Mouse (Mus musculus): ENCODE results near the gene Car5a. TPM values are rescaled to one million over a fixed set of nuclear protein-coding genes. Genes with fewer than 3 reads are reported as not detected.

Car5a gene
- total RNA-seq (2014; rRNA removed) (90.5 and 92.0 TPM in 2 replicates), polyA plus RNA-seq (2012; rRNA removed) (203 and 352 TPM in 2 replicates)

DNA sequence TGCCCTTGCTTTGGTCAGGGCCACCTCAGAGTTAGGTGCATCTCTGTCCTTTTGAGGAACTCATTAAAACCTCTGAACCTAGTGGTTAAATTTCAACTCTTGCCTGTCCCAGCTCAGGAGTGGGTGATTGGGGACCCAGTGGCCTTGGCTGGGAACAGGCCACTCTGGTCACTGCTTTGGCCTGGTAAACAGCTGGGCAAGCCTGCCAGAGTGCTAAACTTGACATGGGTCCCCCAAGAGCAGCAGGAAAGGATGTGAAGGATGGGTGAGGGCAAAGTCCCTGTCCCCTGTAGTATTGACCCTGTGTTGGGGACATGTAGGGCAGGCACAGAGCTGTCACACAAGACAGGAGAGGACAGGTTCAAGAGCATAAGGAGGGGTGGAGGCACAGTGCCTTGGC is at the start of gene Car5a:
TSS of gene Car5a (minus strand) at position 74 of the 400 bp plus-strand sequence.
- Histone ChIP-seq H3K4me1 (ENCODE audit: control insufficient read depth, insufficient read depth, low read length) (peaks cover 23% of the 10 kb centered on the region), H3K9ac (ENCODE audit: low read depth, low read length) (peak within 1 kb of the TSS; percentile 90), H3K36me3 (ENCODE audit: control insufficient read depth, insufficient read depth, low read length) (peaks cover 4% of the 10 kb centered on the region; the same call in 1 of the 2 replicates), H3K27me3 (ENCODE audit: control insufficient read depth, insufficient read depth, low read length) (no peaks in the 10 kb centered on the region), H3K4me3 (ENCODE audit: insufficient read depth, low read depth, low read length) (peak within 1 kb of the TSS; percentile 91), H3K79me2 (ENCODE audit: control insufficient read depth, insufficient read depth, low read length) (peaks cover 17% of the 10 kb centered on the region), H3K27ac (replicated peaks; ENCODE audit: insufficient read depth, low read depth, low read length) (peak within 1 kb of the TSS; percentile 97)
- no peak for TF ChIP-seq CTCF (IDR thresholded peaks at IDR 0.05; ENCODE audit: low read depth, low read length)
- no peak for TF ChIP-seq POLR2A (IDR thresholded peaks at IDR 0.05; ENCODE audit: extremely low read depth, insufficient read depth, low read length)
- DNase-seq (ENCODE audit: extremely low read depth, low read depth, low spot score) = peak; percentile 98

- H3K79me2 ChIP-seq (ENCODE audit: control insufficient read depth, insufficient read depth, low read length) = peaks cover 5% of the 10 kb centered on the region; the same call in 1 of the 2 replicates
- WGBS = 26% methylated on average over 4 of the region's 4 CpGs
- TF ChIP-seq CTCF (IDR thresholded peaks at IDR 0.05; ENCODE audit: low read depth, low read length) (no peak), POLR2A (IDR thresholded peaks at IDR 0.05; ENCODE audit: extremely low read depth, insufficient read depth, low read length) (no peak)
- no peak overlapping the region for H3K9ac ChIP-seq (ENCODE audit: low read depth, low read length)
- H3K36me3 ChIP-seq (ENCODE audit: control insufficient read depth, insufficient read depth, low read length) = no peaks in the 10 kb centered on the region
- peak overlapping the region; percentile 78 for H3K27ac ChIP-seq (replicated peaks; ENCODE audit: insufficient read depth, low read depth, low read length)
- H3K27me3 ChIP-seq (ENCODE audit: control insufficient read depth, insufficient read depth, low read length) = no peaks in the 10 kb centered on the region
- no peak overlapping the region for H3K4me3 ChIP-seq (ENCODE audit: insufficient read depth, low read depth, low read length)
- peak; percentile 96 for DNase-seq (ENCODE audit: extremely low read depth, low read depth, low spot score)
- H3K4me1 ChIP-seq (ENCODE audit: control insufficient read depth, insufficient read depth, low read length) = peaks cover 15% of the 10 kb centered on the region
These were observed 48.2 kb upstream of the Car5a start for GRCm38 (mm10) chr8:121992911-121993310.

GRCm38 (mm10) chr8:121991611-121992010 is 46.9 kb upstream of the Car5a start:
- WGBS = 87% methylated on average over 7 of the region's 7 CpGs
- no peak overlapping the region for H3K4me3 ChIP-seq (ENCODE audit: insufficient read depth, low read depth, low read length)
- H3K4me1 ChIP-seq (ENCODE audit: control insufficient read depth, insufficient read depth, low read length) = peaks cover 14% of the 10 kb centered on the region
- TF ChIP-seq POLR2A (IDR thresholded peaks at IDR 0.05; ENCODE audit: extremely low read depth, insufficient read depth, low read length) (no peak), CTCF (IDR thresholded peaks at IDR 0.05; ENCODE audit: low read depth, low read length) (no peak)
- no peak overlapping the region for H3K27ac ChIP-seq (replicated peaks; ENCODE audit: insufficient read depth, low read depth, low read length)
- DNase-seq (ENCODE audit: extremely low read depth, low read depth, low spot score) = no peak
- no peak overlapping the region for H3K9ac ChIP-seq (ENCODE audit: low read depth, low read length)
- H3K27me3 ChIP-seq (ENCODE audit: control insufficient read depth, insufficient read depth, low read length) = no peaks in the 10 kb centered on the region
- peaks cover 5% of the 10 kb centered on the region; the same call in 1 of the 2 replicates for H3K79me2 ChIP-seq (ENCODE audit: control insufficient read depth, insufficient read depth, low read length)
- H3K36me3 ChIP-seq (ENCODE audit: control insufficient read depth, insufficient read depth, low read length) = no peaks in the 10 kb centered on the region

- no peak for TF ChIP-seq POLR2A (IDR thresholded peaks at IDR 0.05; ENCODE audit: extremely low read depth, insufficient read depth, low read length)
- TF ChIP-seq CTCF (IDR thresholded peaks at IDR 0.05; ENCODE audit: low read depth, low read length) = no peak
- WGBS = 91% methylated on average over 9 of the region's 9 CpGs
- no peaks in the 10 kb centered on the region for H3K27me3 ChIP-seq (ENCODE audit: control insufficient read depth, insufficient read depth, low read length)
- H3K36me3 ChIP-seq (ENCODE audit: control insufficient read depth, insufficient read depth, low read length) = no peaks in the 10 kb centered on the region
- no peak overlapping the region for H3K9ac ChIP-seq (ENCODE audit: low read depth, low read length)
- no peak for DNase-seq (ENCODE audit: extremely low read depth, low read depth, low spot score)
- H3K4me1 ChIP-seq (ENCODE audit: control insufficient read depth, insufficient read depth, low read length) = peaks cover 10% of the 10 kb centered on the region
- H3K27ac ChIP-seq (replicated peaks; ENCODE audit: insufficient read depth, low read depth, low read length) = no peak overlapping the region
- H3K4me3 ChIP-seq (ENCODE audit: insufficient read depth, low read depth, low read length) = no peak overlapping the region
- H3K79me2 ChIP-seq (ENCODE audit: control insufficient read depth, insufficient read depth, low read length) = peaks cover 5% of the 10 kb centered on the region; the same call in 1 of the 2 replicates
These were observed 46.0 kb upstream of the Car5a start for GRCm38 (mm10) chr8:121990506-121991255.

DNA sequence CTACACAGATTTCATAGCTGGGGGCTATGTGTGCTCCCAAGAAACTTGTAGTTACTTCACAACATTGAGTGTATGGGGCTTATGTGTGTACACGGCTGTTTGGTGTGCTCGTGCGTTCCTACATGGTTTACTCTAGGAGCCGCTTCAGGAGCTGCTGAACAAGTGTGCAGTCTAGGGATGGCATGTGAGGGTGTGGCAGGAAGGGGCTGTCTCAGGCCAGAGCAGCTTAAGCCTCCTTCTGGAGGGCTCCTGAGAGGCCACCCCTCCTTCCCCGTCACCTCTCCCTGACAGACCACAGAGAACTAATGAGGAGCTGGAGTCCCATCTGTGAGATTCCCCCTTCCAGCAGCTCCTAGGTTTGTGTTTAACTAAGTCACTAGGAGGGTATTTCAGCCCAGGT is 43.2 kb upstream of the Car5a start:
- 97% methylated on average over 5 of the region's 5 CpGs for WGBS

GRCm38 (mm10) chr8:121985673-121986072 is 41.0 kb upstream of the Car5a start:
- TF ChIP-seq POLR2A (IDR thresholded peaks at IDR 0.05; ENCODE audit: extremely low read depth, insufficient read depth, low read length) (no peak), CTCF (IDR thresholded peaks at IDR 0.05; ENCODE audit: low read depth, low read length) (no peak)
- 47% methylated on average over 3 of the region's 3 CpGs for WGBS
- Histone ChIP-seq H3K27me3 (ENCODE audit: control insufficient read depth, insufficient read depth, low read length) (no peaks in the 10 kb centered on the region), H3K9ac (ENCODE audit: low read depth, low read length) (no peak overlapping the region), H3K4me3 (ENCODE audit: insufficient read depth, low read depth, low read length) (no peak overlapping the region), H3K36me3 (ENCODE audit: control insufficient read depth, insufficient read depth, low read length) (no peaks in the 10 kb centered on the region; the same call in 1 of the 2 replicates), H3K4me1 (ENCODE audit: control insufficient read depth, insufficient read depth, low read length) (peaks cover 10% of the 10 kb centered on the region), H3K79me2 (ENCODE audit: control insufficient read depth, insufficient read depth, low read length) (no peaks in the 10 kb centered on the region), H3K27ac (replicated peaks; ENCODE audit: insufficient read depth, low read depth, low read length) (peak overlapping the region; percentile 41; the same call in 1 of the 2 replicates)
- DNase-seq (ENCODE audit: extremely low read depth, low read depth, low spot score) = peak; percentile 78

More for the DNA sequence above, 43.2 kb upstream of the Car5a start:
- no peak for DNase-seq (ENCODE audit: extremely low read depth, low read depth, low spot score)
- no peak overlapping the region for H3K4me3 ChIP-seq (ENCODE audit: insufficient read depth, low read depth, low read length)
- no peaks in the 10 kb centered on the region for H3K79me2 ChIP-seq (ENCODE audit: control insufficient read depth, insufficient read depth, low read length)
- no peaks in the 10 kb centered on the region for H3K27me3 ChIP-seq (ENCODE audit: control insufficient read depth, insufficient read depth, low read length)
- no peak overlapping the region for H3K27ac ChIP-seq (replicated peaks; ENCODE audit: insufficient read depth, low read depth, low read length)
- TF ChIP-seq CTCF (IDR thresholded peaks at IDR 0.05; ENCODE audit: low read depth, low read length) = no peak
- TF ChIP-seq POLR2A (IDR thresholded peaks at IDR 0.05; ENCODE audit: extremely low read depth, insufficient read depth, low read length) = no peak
- H3K9ac ChIP-seq (ENCODE audit: low read depth, low read length) = no peak overlapping the region
- peaks cover 5% of the 10 kb centered on the region; the same call in 1 of the 2 replicates for H3K4me1 ChIP-seq (ENCODE audit: control insufficient read depth, insufficient read depth, low read length)
- no peaks in the 10 kb centered on the region; the same call in 1 of the 2 replicates for H3K36me3 ChIP-seq (ENCODE audit: control insufficient read depth, insufficient read depth, low read length)

Data from liver, adult 2 months (tissue).